Mouse (Mus musculus) A20 (cell line): ENCODE measurements around the gene Ssh1.
A peak's percentile ranks its signal among the peaks of the same experiment; 100 is the strongest.

Experiments
- DNase-seq: peaks from one replicate; pipeline ENCODE4 v3.0.0-alpha.2; 2011; ENCODE audit warnings: low read depth, low spot score

Ssh1 gene

GRCm38 (mm10) chr5:113993031-113993486 lies 635 bp downstream of the Ssh1 start:
- peak; percentile 87 for DNase-seq

- peak; percentile 92 for DNase-seq
Measured at GRCm38 (mm10) chr5:113992339-113992831, 1.3 kb downstream of the Ssh1 start.

- DNase-seq, result no peak
Measured at GRCm38 (mm10) chr5:113991141-113991540, 2.6 kb downstream of the Ssh1 start.

- DNase-seq, result peak; percentile 20
Measured at GRCm38 (mm10) chr5:113990593-113990992, 3.1 kb downstream of the Ssh1 start.

GRCm38 (mm10) chr5:113989437-113990024 lies 4.2 kb downstream of the Ssh1 start:
- DNase-seq, result no peak

- DNase-seq, result no peak
Measured at GRCm38 (mm10) chr5:113986182-113986961, 7.3 kb downstream of the Ssh1 start.

GRCm38 (mm10) chr5:113985737-113986136 lies 8.0 kb downstream of the Ssh1 start:
- DNase-seq, result peak; percentile 26

- DNase-seq, result no peak
Measured at GRCm38 (mm10) chr5:113984025-113984740, 9.5 kb downstream of the Ssh1 start.

GRCm38 (mm10) chr5:113983541-113983940 lies 10.2 kb downstream of the Ssh1 start:
- no peak for DNase-seq

- DNase-seq, result no peak
Measured at GRCm38 (mm10) chr5:113981843-113982242, 11.9 kb downstream of the Ssh1 start.

- DNase-seq, result peak; percentile 72
Measured at GRCm38 (mm10) chr5:113981171-113981570, 12.5 kb downstream of the Ssh1 start.

GRCm38 (mm10) chr5:113980511-113980910 lies 13.2 kb downstream of the Ssh1 start:
- peak; percentile 55 for DNase-seq

- DNase-seq, result no peak
Measured at GRCm38 (mm10) chr5:113977309-113977708, 16.4 kb downstream of the Ssh1 start.

GRCm38 (mm10) chr5:113976597-113976996 lies 17.1 kb downstream of the Ssh1 start:
- no peak for DNase-seq

- DNase-seq, result no peak
Measured at GRCm38 (mm10) chr5:113975538-113976215, 18.0 kb downstream of the Ssh1 start.

GRCm38 (mm10) chr5:113974576-113974975 lies 19.1 kb downstream of the Ssh1 start:
- no peak for DNase-seq

- DNase-seq, result no peak
Measured at GRCm38 (mm10) chr5:113973790-113974189, 19.9 kb downstream of the Ssh1 start.

GRCm38 (mm10) chr5:113972589-113973515 lies 20.8 kb downstream of the Ssh1 start:
- no peak for DNase-seq

GRCm38 (mm10) chr5:113971434-113971960 lies 22.2 kb downstream of the Ssh1 start:
- no peak for DNase-seq

- DNase-seq, result no peak
Measured at GRCm38 (mm10) chr5:113968371-113968770, 25.3 kb downstream of the Ssh1 start.
